Mouse (Mus musculus): ENCODE data around the gene Setd1b.

The Setd1b gene

GRCm38 (mm10) chr5:123159866-123160265, 17.9 kb downstream of the Setd1b start:
- DNase-seq (ENCODE audit: low read depth, low spot score): no peak

- DNase-seq (ENCODE audit: low read depth, low spot score): no peak
Measured at GRCm38 (mm10) chr5:123160341-123160740, 18.3 kb downstream of the Setd1b start.

GRCm38 (mm10) chr5:123162942-123163341, 20.9 kb downstream of the Setd1b start:
- no peak for DNase-seq (ENCODE audit: low read depth, low spot score)

GRCm38 (mm10) chr5:123166437-123166836, 24.4 kb downstream of the Setd1b start:
- DNase-seq (ENCODE audit: low read depth, low spot score): no peak

GRCm38 (mm10) chr5:123167591-123167990, 25.6 kb downstream of the Setd1b start:
- DNase-seq (ENCODE audit: low read depth, low spot score): no peak

- no peak for DNase-seq (ENCODE audit: low read depth, low spot score)
Measured at GRCm38 (mm10) chr5:123169284-123169683, 27.3 kb downstream of the Setd1b start, which contains the start of gene Psmd9. TSS of gene Psmd9 (plus strand) at chr5:123169413.

- no peak for DNase-seq (ENCODE audit: low read depth, low spot score)
Measured at GRCm38 (mm10) chr5:123170365-123170764, 28.4 kb downstream of the Setd1b start.

- peak; percentile 77 for DNase-seq (ENCODE audit: low read depth, low spot score)
Measured at GRCm38 (mm10) chr5:123171646-123172350, 29.8 kb downstream of the Setd1b start.

GRCm38 (mm10) chr5:123178792-123179191, 36.8 kb downstream of the Setd1b start:
- DNase-seq (ENCODE audit: low read depth, low spot score): no peak

- DNase-seq (ENCODE audit: low read depth, low spot score): no peak
Measured at GRCm38 (mm10) chr5:123180390-123180789, 38.4 kb downstream of the Setd1b start.

GRCm38 (mm10) chr5:123181536-123181935, 39.5 kb downstream of the Setd1b start:
- no peak for DNase-seq (ENCODE audit: low read depth, low spot score)

GRCm38 (mm10) chr5:123182651-123183050, 40.7 kb downstream of the Setd1b start, which contains the start of gene Hpd:
TSS of gene Hpd (minus strand) at chr5:123182727.
- DNase-seq (ENCODE audit: low read depth, low spot score): no peak

- DNase-seq (ENCODE audit: low read depth, low spot score): no peak
Measured at GRCm38 (mm10) chr5:123185966-123186365, 44.0 kb downstream of the Setd1b start.

GRCm38 (mm10) chr5:123187306-123187705, 45.3 kb downstream of the Setd1b start:
- no peak for DNase-seq (ENCODE audit: low read depth, low spot score)

- DNase-seq (ENCODE audit: low read depth, low spot score): no peak
Measured at GRCm38 (mm10) chr5:123190912-123191311, 48.9 kb downstream of the Setd1b start.

- no peak for DNase-seq (ENCODE audit: low read depth, low spot score)
Measured at GRCm38 (mm10) chr5:123191427-123191826, 49.4 kb downstream of the Setd1b start.

GRCm38 (mm10) chr5:123192606-123193150, 50.7 kb downstream of the Setd1b start:
- DNase-seq (ENCODE audit: low read depth, low spot score): no peak

GRCm38 (mm10) chr5:123193436-123193835, 51.4 kb downstream of the Setd1b start:
- DNase-seq (ENCODE audit: low read depth, low spot score): no peak

- DNase-seq (ENCODE audit: low read depth, low spot score): no peak
Measured at GRCm38 (mm10) chr5:123194856-123195255, 52.9 kb downstream of the Setd1b start.

- no peak for DNase-seq (ENCODE audit: low read depth, low spot score)
Measured at GRCm38 (mm10) chr5:123195500-123196000, 53.6 kb downstream of the Setd1b start.

- DNase-seq (ENCODE audit: low read depth, low spot score): no peak
Measured at GRCm38 (mm10) chr5:123196746-123197145, 54.8 kb downstream of the Setd1b start.

GRCm38 (mm10) chr5:123198523-123198922, 56.5 kb downstream of the Setd1b start:
- no peak for DNase-seq (ENCODE audit: low read depth, low spot score)

Measured in skeletal muscle tissue, adult 2 months (tissue).